Mouse (Mus musculus) liver, adult 2 months (tissue): ENCODE measurements around the gene Ebf1. TPM values are rescaled to one million over a fixed set of nuclear protein-coding genes. Genes with fewer than 3 reads are reported as not detected.
A peak's percentile ranks its signal among the peaks of the same experiment; 100 is the strongest.

Experiments used
- DNase-seq: peaks from one replicate; pipeline ENCODE4 v3.0.0-alpha.2; 2011; ENCODE audit warnings: low read depth, low spot score; ENCODE audit errors: extremely low read depth
- H3K27ac ChIP-seq: fragments of 200-500 bp; replicated peaks from 2 replicates; pipeline ENCODE4 v1.5.1; 2012; ENCODE audit warnings: low read depth, mild to moderate bottlenecking, control low read depth, inconsistent platforms, low read length; ENCODE audit not compliant: insufficient read depth
- H3K27me3 ChIP-seq: fragments of 200-500 bp; 2 replicates; pipeline ENCODE4 v1.6.1; 2012; ENCODE audit warnings: mild to moderate bottlenecking, moderate library complexity, low read length, inconsistent platforms; ENCODE audit not compliant: control insufficient read depth, insufficient read depth
- H3K36me3 ChIP-seq: fragments of 200-500 bp; 2 replicates; pipeline ENCODE4 v1.6.1; 2012; ENCODE audit warnings: low read length, inconsistent platforms; ENCODE audit not compliant: control insufficient read depth, insufficient read depth
- H3K4me1 ChIP-seq: fragments of 200-500 bp; 2 replicates; pipeline ENCODE4 v1.6.1; 2011; ENCODE audit warnings: low read length; ENCODE audit not compliant: control insufficient read depth, insufficient read depth
- H3K4me3 ChIP-seq: fragments of 200-500 bp; 2 replicates; pipeline ENCODE4 v1.5.1; 2011; ENCODE audit warnings: low read depth, mild to moderate bottlenecking, control low read depth, low read length, moderate library complexity; ENCODE audit not compliant: insufficient read depth
- H3K79me2 ChIP-seq: fragments of 200-500 bp; 2 replicates; pipeline ENCODE4 v1.6.1; 2012; ENCODE audit warnings: inconsistent platforms, mild to moderate bottlenecking, low read length, moderate library complexity; ENCODE audit not compliant: control insufficient read depth, insufficient read depth
- H3K9ac ChIP-seq: fragments of 200-500 bp; 2 replicates; pipeline ENCODE4 v1.6.1; 2012; ENCODE audit warnings: low read depth, mild to moderate bottlenecking, control low read depth, inconsistent platforms, low read length
- CTCF ChIP-seq: fragments of 200-500 bp; IDR thresholded peaks from 2 replicates; pipeline ENCODE4 v1.5.1; 2011; ENCODE audit warnings: low read depth, low read length, control low read depth
- POLR2A ChIP-seq: fragments of 200-500 bp; IDR thresholded peaks from 2 replicates; pipeline ENCODE4 v1.6.1; 2011; ENCODE audit warnings: low read length, control low read depth; ENCODE audit not compliant: insufficient read depth; ENCODE audit errors: extremely low read depth
- WGBS: fragments of 180-500 bp; shearing (Covaris S2); methylation state at CpG from one replicate; pipeline ENCODE4 v1.1.7; 2018; 5-methylcytosine and 5-hydroxymethylcytosine counted together
- polyA plus RNA-seq: library from polyadenylated mRNA; depleted of rRNA; stranded (reverse); fragments of >200 nt; gene quantifications from 2 replicates; pipeline ENCODE4 v1.2.3, GENCODE M21; 2012
- total RNA-seq: library from RNA; depleted of rRNA; stranded (reverse); fragments of >200 nt; gene quantifications from 2 replicates; pipeline ENCODE4 v1.2.3, GENCODE M21; 2014

Ebf1 gene
- total and polyA plus RNA-seq, 2 experiments: 0.23 to 0.37 TPM

DNA sequence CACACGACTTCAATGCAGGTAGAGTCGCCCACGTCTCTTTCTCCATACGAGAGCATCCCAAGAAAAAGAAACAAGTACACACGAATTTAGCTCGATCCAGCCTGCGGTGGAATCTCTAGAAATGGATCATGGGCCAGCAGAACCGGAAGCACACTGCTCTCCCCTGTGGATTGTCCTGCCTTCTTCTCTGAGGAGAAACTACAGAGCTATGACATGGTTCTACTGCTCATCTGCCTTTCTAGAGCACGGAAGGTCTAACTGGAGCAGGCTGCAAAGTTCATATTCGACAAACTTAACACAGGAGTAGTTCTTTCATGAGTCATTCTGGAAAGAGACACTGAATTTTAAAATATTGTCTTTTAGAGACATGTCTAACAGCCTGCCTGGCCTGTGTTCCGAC lies 8.5 kb upstream of the Ebf1 start:
- WGBS: 84% methylated on average over 11 of the region's 11 CpGs
- DNase-seq: no peak
- H3K36me3 ChIP-seq: no peaks in the 10 kb centered on the region
- peaks cover 8% of the 10 kb centered on the region for H3K27me3 ChIP-seq
- H3K9ac ChIP-seq: no peak overlapping the region
- H3K27ac ChIP-seq: no peak overlapping the region
- no peak for TF ChIP-seq CTCF
- no peak for TF ChIP-seq POLR2A
- no peaks in the 10 kb centered on the region; the same call in 1 of the 2 replicates for H3K4me1 ChIP-seq
- H3K4me3 ChIP-seq: no peak overlapping the region
- H3K79me2 ChIP-seq: no peaks in the 10 kb centered on the region

DNA sequence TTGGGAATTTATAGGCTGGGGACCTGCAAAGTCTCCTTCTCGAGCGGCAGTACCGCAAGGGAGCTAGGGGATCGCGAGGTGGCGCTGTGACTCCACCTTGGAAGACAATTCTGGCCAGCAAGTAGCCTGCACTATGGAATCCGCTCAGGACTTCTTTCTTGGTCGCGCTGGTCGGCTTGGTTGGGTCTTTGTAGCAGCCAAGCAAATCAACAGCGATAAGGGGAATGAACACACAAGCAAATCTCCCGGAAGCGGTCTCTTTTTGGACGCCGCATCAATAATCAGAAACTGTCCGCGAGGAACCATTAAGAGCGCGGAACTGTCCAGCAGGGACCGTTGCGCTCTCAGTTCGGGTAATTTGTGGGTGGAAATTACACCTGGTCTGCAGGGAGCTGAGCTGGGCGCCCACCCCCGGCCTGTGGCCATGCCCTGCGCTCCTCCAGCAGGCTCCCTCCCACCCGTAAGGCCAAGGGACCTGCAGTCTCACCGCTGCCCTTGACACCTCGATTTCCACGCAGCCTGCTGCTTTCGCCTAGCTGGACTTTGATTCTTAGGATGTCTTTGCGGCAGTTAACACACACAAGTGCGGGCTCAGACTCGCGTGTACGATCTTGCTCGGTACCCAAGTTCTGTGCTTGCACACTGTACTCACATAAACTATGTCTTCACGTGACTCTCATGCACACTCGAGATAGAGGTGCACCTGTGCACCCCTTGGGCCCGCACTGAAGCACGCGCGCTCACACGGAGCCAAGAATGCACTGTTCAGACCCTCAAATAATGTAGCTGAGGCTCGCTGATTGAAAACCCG lies 5.9 kb upstream of the Ebf1 start:
- peak overlapping the region; percentile 7 for H3K4me3 ChIP-seq
- DNase-seq: peak; percentile 54
- H3K4me1 ChIP-seq: no peaks in the 10 kb centered on the region; the same call in 1 of the 2 replicates
- H3K9ac ChIP-seq: no peak overlapping the region
- peaks cover 10% of the 10 kb centered on the region for H3K27me3 ChIP-seq
- no peak for TF ChIP-seq POLR2A
- peak; percentile 98 for TF ChIP-seq CTCF
- no peaks in the 10 kb centered on the region for H3K79me2 ChIP-seq
- H3K36me3 ChIP-seq: no peaks in the 10 kb centered on the region
- no peak overlapping the region for H3K27ac ChIP-seq
- 2% methylated on average over 45 of the region's 45 CpGs for WGBS

DNA sequence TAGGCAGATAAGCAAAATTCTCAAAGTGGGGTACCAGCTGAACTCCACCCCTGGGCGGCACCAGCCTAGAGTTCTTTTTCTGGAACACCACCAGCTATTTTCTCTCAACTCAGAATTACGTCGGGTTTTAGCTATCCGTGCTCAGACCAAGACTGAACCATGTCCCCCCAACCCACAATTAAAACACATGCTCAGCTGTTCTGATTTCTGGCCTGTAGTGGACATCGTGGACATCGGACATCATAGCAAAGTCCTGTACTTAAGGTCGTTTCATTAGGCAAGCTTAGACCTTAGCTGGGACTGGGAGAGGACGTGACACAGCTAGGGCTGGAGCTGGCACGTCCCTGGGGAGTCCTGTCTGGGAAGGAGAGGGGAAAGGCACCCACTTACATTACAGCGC lies 5.0 kb upstream of the Ebf1 start:
- Histone ChIP-seq H3K9ac (no peak overlapping the region), H3K27ac (no peak overlapping the region), H3K79me2 (no peaks in the 10 kb centered on the region), H3K4me1 (peaks cover 3% of the 10 kb centered on the region; the same call in 1 of the 2 replicates), H3K27me3 (peaks cover 17% of the 10 kb centered on the region), H3K4me3 (no peak overlapping the region), H3K36me3 (no peaks in the 10 kb centered on the region)
- no peak for TF ChIP-seq POLR2A
- no peak for TF ChIP-seq CTCF
- DNase-seq: no peak
- 11% methylated on average over 10 of the region's 10 CpGs for WGBS

DNA sequence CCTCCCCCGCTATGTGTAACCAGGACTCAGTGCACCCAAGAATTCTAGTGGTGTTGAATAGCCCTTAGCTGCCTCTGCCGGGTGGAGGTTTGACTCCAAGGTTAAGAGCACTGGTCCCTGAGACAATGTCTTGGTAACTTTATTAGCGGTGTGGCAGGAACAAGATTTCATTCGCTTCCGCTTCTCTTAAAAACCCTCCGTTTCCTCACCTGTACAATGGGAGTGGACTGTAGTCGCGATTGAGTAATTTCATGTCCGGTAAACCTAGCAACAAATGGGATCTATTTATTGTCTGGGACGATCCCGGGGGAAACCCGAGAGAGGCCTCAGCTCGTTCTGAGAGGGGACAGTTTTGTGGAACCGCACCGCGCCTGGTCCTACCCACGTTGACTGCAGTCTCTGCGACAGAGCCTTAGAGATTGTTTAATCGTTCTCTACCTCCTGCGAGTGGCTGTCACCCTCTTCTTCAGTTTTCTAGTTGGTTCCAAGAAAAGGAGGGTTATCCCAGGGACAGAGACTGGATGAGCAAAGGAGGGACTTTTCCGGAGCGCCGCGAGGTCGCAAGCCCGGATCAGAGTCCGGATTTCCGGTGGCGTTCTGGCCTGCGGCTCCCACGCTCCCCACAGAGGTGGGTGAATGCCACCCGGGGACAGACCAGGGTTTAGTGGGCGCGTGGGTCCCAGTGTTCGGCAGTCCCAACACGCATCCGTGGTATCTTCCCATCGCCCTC lies 4.3 kb upstream of the Ebf1 start:
- no peak overlapping the region for H3K27ac ChIP-seq
- WGBS: 3% methylated on average over 38 of the region's 38 CpGs
- H3K36me3 ChIP-seq: no peaks in the 10 kb centered on the region
- no peak for DNase-seq
- H3K9ac ChIP-seq: no peak overlapping the region; the same call in 1 of the 2 replicates
- TF ChIP-seq CTCF (no peak), POLR2A (no peak)
- peaks cover 3% of the 10 kb centered on the region; the same call in 1 of the 2 replicates for H3K4me1 ChIP-seq
- peak overlapping the region; percentile 8; the same call in 1 of the 2 replicates for H3K4me3 ChIP-seq
- peaks cover 17% of the 10 kb centered on the region for H3K27me3 ChIP-seq
- H3K79me2 ChIP-seq: no peaks in the 10 kb centered on the region

DNA sequence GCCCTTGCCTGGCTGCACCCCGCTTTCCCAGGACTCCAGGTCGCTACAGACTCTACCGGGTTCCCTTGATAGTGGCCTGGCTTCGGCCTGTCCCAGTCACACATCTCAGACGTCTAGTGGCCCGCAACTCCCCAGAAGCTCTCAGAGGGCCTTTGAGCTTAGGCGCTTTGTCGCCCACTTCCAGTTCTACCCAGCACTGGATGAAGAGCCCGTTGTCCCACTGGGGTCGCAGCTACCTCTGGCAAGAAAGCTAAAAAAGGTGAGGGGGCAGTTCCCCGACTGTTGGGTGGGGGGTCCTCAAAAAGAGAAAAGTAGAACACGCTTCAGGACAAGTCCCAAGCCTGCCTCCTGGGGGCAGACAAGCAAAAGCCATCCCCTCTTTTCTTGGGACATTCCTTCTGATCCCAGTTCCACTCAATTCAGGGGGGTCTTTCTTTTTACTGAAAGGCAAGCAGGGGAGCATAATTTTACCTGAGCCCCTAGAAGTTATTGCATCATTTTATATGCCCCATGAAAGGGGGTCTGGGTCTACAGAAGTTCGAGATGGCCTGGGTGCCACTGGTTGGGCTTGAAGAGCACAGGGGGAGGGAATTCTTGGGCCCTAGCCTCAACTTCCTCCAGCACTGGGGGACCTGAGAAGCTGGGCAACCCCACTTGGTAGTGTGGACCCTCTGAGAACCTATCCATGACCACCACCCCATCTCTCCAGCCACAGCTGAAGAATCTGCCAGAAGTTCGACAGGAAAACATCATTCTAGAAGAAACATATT lies 3.5 kb upstream of the Ebf1 start:
- DNase-seq: no peak
- TF ChIP-seq POLR2A (no peak), CTCF (no peak)
- Histone ChIP-seq H3K27me3 (peaks cover 20% of the 10 kb centered on the region), H3K4me3 (peak overlapping the region; percentile 8; the same call in 1 of the 2 replicates), H3K79me2 (no peaks in the 10 kb centered on the region), H3K27ac (no peak overlapping the region), H3K36me3 (no peaks in the 10 kb centered on the region), H3K9ac (no peak overlapping the region; the same call in 1 of the 2 replicates), H3K4me1 (peaks cover 3% of the 10 kb centered on the region; the same call in 1 of the 2 replicates)
- 17% methylated on average over 14 of the region's 14 CpGs for WGBS
